ENCODE assay signal across 22 mouse cellular contexts in the genomic region with DNA sequence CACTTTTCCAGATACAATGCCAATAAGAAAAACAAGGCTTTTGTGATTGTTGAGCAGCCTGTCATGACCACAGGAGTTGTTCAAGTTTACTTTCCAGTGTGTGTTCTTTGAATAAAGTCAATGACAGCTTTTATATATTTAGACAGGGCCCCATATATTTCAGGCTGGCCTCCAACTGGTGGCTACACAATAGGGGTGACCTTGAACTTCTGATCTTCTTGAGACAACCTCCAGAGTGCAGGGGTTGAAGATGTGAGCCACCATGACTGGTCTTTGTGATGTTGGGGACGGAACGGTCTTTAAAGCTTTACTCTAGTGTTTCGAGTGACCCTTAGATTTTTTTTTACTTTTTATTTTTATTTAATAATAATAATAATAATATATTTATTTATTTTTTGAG. TPM values are rescaled to one million over a fixed set of nuclear protein-coding genes. Genes with fewer than 3 reads are reported as not detected.
"Had no signal": no experiment of that assay in that cellular context is flagged by ENCODE, and none has a peak within 500 bp of the region (broad histone marks: within the 10 kb centered on the region; RNA-seq: fewer than 3 reads in every experiment).

No protein-coding gene starts in this region.

- H3K27ac ChIP-seq: liver, embryonic 15.5 days; midbrain, embryonic 10.5 days; midbrain, embryonic 13.5 days; neural tube, embryonic 13.5 days; neural tube, embryonic 15.5 days; stomach, embryonic 15.5 days; stomach, postnatal 0 days had no signal

- H3K9ac ChIP-seq: liver, embryonic 15.5 days; liver, postnatal 0 days; lung, embryonic 14.5 days; midbrain, embryonic 13.5 days; neural tube, embryonic 13.5 days; neural tube, embryonic 15.5 days; stomach, embryonic 15.5 days had no signal

- H3K27me3 ChIP-seq: liver, embryonic 15.5 days; midbrain, embryonic 13.5 days; neural tube, embryonic 13.5 days; neural tube, embryonic 15.5 days; stomach, embryonic 15.5 days had no signal

- ATAC-seq: liver, postnatal 0 days; midbrain, embryonic 13.5 days; midbrain, embryonic 16.5 days had no signal

- H3K4me2 ChIP-seq: liver, embryonic 15.5 days; lung, embryonic 14.5 days; midbrain, embryonic 13.5 days; neural tube, embryonic 13.5 days; neural tube, embryonic 15.5 days; stomach, embryonic 15.5 days had no signal

- H3K4me1 ChIP-seq: liver, embryonic 15.5 days; neural tube, embryonic 13.5 days; neural tube, embryonic 15.5 days; stomach, embryonic 15.5 days had no signal

- H3K36me3 ChIP-seq: liver, embryonic 15.5 days; midbrain, embryonic 10.5 days; midbrain, embryonic 13.5 days; neural tube, embryonic 13.5 days; neural tube, embryonic 15.5 days; stomach, embryonic 15.5 days had no signal

- DNase-seq: liver, postnatal 0 days; lung, embryonic 14.5 days; lung, postnatal 10 days; lung, postnatal 4 days; right cerebral cortex, postnatal 14 days; thymus, adult 2 months; thymus, postnatal 25 days; thymus, postnatal 4 days had no signal

- H3K9me3 ChIP-seq: liver, embryonic 15.5 days; midbrain, embryonic 10.5 days; midbrain, embryonic 13.5 days; neural tube, embryonic 13.5 days; neural tube, embryonic 15.5 days; stomach, embryonic 15.5 days had no signal

- H3K4me3 ChIP-seq: liver, embryonic 15.5 days; midbrain, embryonic 10.5 days; midbrain, embryonic 13.5 days; myocyte; neural tube, embryonic 13.5 days; neural tube, embryonic 15.5 days; stomach, embryonic 15.5 days had no signal

RNA-seq across cellular contexts. Expression of a gene that starts 9.2 kb away (rescaled TPM):
- polyA plus RNA-seq: liver, embryonic 15.5 days; liver, postnatal 0 days; lung, embryonic 14.5 days; lung, embryonic 16.5 days; midbrain, embryonic 10.5 days; midbrain, embryonic 13.5 days; midbrain, embryonic 16.5 days; myocyte; neural tube, embryonic 11.5 days; neural tube, embryonic 13.5 days; neural tube, embryonic 15.5 days; spleen, adult 2 months; stomach, embryonic 15.5 days; stomach, postnatal 0 days; testis, adult 2 months; thymus, adult 2 months; urinary bladder, adult 2 months had no signal

RNA-seq across cellular contexts. Expression of a gene that starts 28.5 kb away (rescaled TPM):
- polyA plus RNA-seq: myocyte; spleen, adult 2 months; testis, adult 2 months had no signal

RNA-seq across cellular contexts. Expression of a gene that starts 47.2 kb away (rescaled TPM):
- polyA plus RNA-seq: liver, embryonic 15.5 days; liver, postnatal 0 days; lung, embryonic 14.5 days; lung, embryonic 16.5 days; midbrain, embryonic 10.5 days; midbrain, embryonic 13.5 days; midbrain, embryonic 16.5 days; myocyte; neural tube, embryonic 11.5 days; neural tube, embryonic 13.5 days; neural tube, embryonic 15.5 days; spleen, adult 2 months; stomach, embryonic 15.5 days; stomach, postnatal 0 days; thymus, adult 2 months; urinary bladder, adult 2 months had no signal

RNA-seq across cellular contexts. Expression of a gene that starts 47.3 kb away (rescaled TPM):
- polyA plus RNA-seq: liver, embryonic 15.5 days; liver, postnatal 0 days; lung, embryonic 14.5 days; lung, embryonic 16.5 days; midbrain, embryonic 13.5 days; midbrain, embryonic 16.5 days; myocyte; neural tube, embryonic 13.5 days; spleen, adult 2 months; stomach, embryonic 15.5 days; stomach, postnatal 0 days; testis, adult 2 months; thymus, adult 2 months; urinary bladder, adult 2 months had no signal
